Mouse (Mus musculus) left cerebral cortex, adult 9 months (tissue): ENCODE measurements around the gene C030005K15Rik.
"Not testable (repeated sequence)": the region's sequence is repeated elsewhere in the genome, so short reads cannot be mapped to it uniquely, and the experiment has no call there.

Source experiments
- DNase-seq, 2 experiments: peaks; one replicate each; pipeline ENCODE4 v3.0.0; 2022; ENCODE audit warnings: low spot score in 2 of 2

Gene C030005K15Rik

GRCm38 (mm10) chr10:97726655-97727054 is at the start of gene C030005K15Rik:
Gene C030005K15Rik, minus strand, starts transcription at chr10:97726755.
- DNase-seq: not testable (repeated sequence)

GRCm38 (mm10) chr10:97768171-97768749 is 41.7 kb upstream of the C030005K15Rik start:
- peak; percentile 40 to 66 for DNase-seq

- DNase-seq: no peak
Measured at GRCm38 (mm10) chr10:97753821-97754220, 27.3 kb upstream of the C030005K15Rik start.

GRCm38 (mm10) chr10:97747231-97747630 is 20.7 kb upstream of the C030005K15Rik start:
- peak in 1 of 2 experiments; percentile 23 for DNase-seq

GRCm38 (mm10) chr10:97725929-97726328 is 626 bp downstream of the C030005K15Rik start:
- no peak for DNase-seq

GRCm38 (mm10) chr10:97722709-97723108 is 3.8 kb downstream of the C030005K15Rik start:
- DNase-seq: no peak

- DNase-seq: no peak
Measured at GRCm38 (mm10) chr10:97720625-97721024, 5.9 kb downstream of the C030005K15Rik start.

- DNase-seq: no peak
Measured at GRCm38 (mm10) chr10:97718021-97718420, 8.5 kb downstream of the C030005K15Rik start.

GRCm38 (mm10) chr10:97717233-97717632 is 9.3 kb downstream of the C030005K15Rik start:
- DNase-seq: no peak

GRCm38 (mm10) chr10:97715289-97715906 is 11.2 kb downstream of the C030005K15Rik start:
- no peak for DNase-seq

- no peak for DNase-seq
Measured at GRCm38 (mm10) chr10:97714584-97714983, 12.0 kb downstream of the C030005K15Rik start.

GRCm38 (mm10) chr10:97712687-97713086 is 13.9 kb downstream of the C030005K15Rik start:
- DNase-seq: peak in 1 of 2 experiments; percentile 32

GRCm38 (mm10) chr10:97704562-97704961 is 22.0 kb downstream of the C030005K15Rik start:
- peak in 1 of 2 experiments; percentile 24 for DNase-seq

- DNase-seq: no peak
Measured at GRCm38 (mm10) chr10:97702321-97702720, 24.2 kb downstream of the C030005K15Rik start.

- DNase-seq: no peak
Measured at GRCm38 (mm10) chr10:97693398-97694135, 33.0 kb downstream of the C030005K15Rik start.

GRCm38 (mm10) chr10:97692913-97693312 is 33.6 kb downstream of the C030005K15Rik start, which contains the start of gene Ccer1:
Gene Ccer1, plus strand, starts transcription at chr10:97693059.
- no peak for DNase-seq

GRCm38 (mm10) chr10:97689425-97689824 is 37.1 kb downstream of the C030005K15Rik start:
- DNase-seq: no peak

GRCm38 (mm10) chr10:97687198-97687597 is 39.4 kb downstream of the C030005K15Rik start:
- DNase-seq: no peak

- DNase-seq: no peak
Measured at GRCm38 (mm10) chr10:97682981-97683380, 43.6 kb downstream of the C030005K15Rik start.
